Mouse (Mus musculus) G1E (cell line): Measurements from ENCODE around the gene Gm42906.

Source experiments
- CTCF ChIP-seq: IDR thresholded peaks from 2 replicates; pipeline ENCODE4 v1.5.1; 2012; ENCODE audit warnings: low read depth, low read length, inconsistent platforms, mixed read lengths
- GATA1 ChIP-seq: IDR thresholded peaks from 2 replicates; pipeline ENCODE4 v1.6.1; 2012; ENCODE audit warnings: borderline replicate concordance, low read length, inconsistent platforms, mixed read lengths
- GATA2 ChIP-seq: IDR thresholded peaks from 2 replicates; pipeline ENCODE4 v1.6.1; 2012; ENCODE audit warnings: low read depth, low read length, inconsistent platforms, borderline replicate concordance
- POLR2AphosphoS5 ChIP-seq: IDR thresholded peaks from 2 replicates; pipeline ENCODE4 v1.6.1; 2012; ENCODE audit warnings: low read depth, low read length, inconsistent platforms; ENCODE audit not compliant: insufficient replicate concordance

DNA sequence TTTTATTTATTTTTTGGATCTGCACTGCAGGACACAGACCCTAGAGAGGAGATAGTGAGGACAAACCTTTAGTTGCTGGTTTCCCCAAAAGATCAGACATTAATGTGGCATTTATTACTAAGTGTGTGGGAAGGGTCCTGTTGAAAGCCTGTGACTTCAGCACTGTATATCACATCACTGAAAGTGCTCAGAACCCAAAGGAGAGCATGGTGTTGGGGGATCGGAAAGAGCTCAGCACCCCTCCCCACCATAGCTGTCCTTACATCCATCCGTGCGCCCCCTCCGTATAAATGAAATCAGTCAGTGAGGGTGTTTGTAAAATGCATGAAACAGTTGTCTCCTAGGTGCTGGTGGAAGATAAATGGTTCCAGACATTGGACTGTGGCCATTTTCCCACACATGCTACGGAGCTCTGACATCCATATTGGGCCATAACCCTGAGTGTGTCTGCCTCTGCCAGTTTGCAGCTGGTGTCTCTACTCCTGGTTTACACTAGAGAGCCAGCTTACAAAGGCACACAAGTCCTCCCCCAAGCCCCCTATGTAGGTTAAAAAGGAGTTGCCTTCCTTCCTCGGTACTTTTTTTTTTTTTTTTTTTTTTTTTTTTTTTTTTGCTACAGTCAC is 301.9 kb downstream of the Gm42906 start:
- TF ChIP-seq CTCF (no peak), POLR2AphosphoS5 (no peak), GATA2 (no peak), GATA1 (no peak)
